Mouse (Mus musculus) lung, postnatal 0 days (tissue): ENCODE data around the gene Rho. TPM values are rescaled to one million over a fixed set of nuclear protein-coding genes. Genes with fewer than 3 reads are reported as not detected.

ENCODE experiments used
- ATAC-seq: fragments of 200-750 bp; cut with Nextera tagmentation; 2 replicates; pipeline ENCODE4 v1.8.0; 2017; ENCODE audit warnings: moderate library complexity
- DNase-seq: peaks from one replicate; pipeline ENCODE4 v3.0.0-alpha.2; 2016; ENCODE audit warnings: low spot score
- H3K27ac ChIP-seq: fragments of 300-500 bp; sonication (generic); 2 replicates; pipeline ENCODE4 v1.5.1; 2014; ENCODE audit warnings: antibody characterized with exemption, mild to moderate bottlenecking, low read length, mixed read lengths
- H3K27me3 ChIP-seq: fragments of 300-500 bp; sonication (generic); replicated peaks from 2 replicates; pipeline ENCODE4 v1.6.1; 2014; ENCODE audit warnings: low read length, mixed read lengths; ENCODE audit not compliant: insufficient read depth
- H3K36me3 ChIP-seq: fragments of 300-500 bp; sonication (generic); 2 replicates; pipeline ENCODE4 v1.6.1; 2014; ENCODE audit warnings: low read length, mixed read lengths; ENCODE audit not compliant: insufficient read depth
- H3K4me1 ChIP-seq: fragments of 300-500 bp; sonication (generic); 2 replicates; pipeline ENCODE4 v1.6.1; 2014; ENCODE audit warnings: antibody characterized with exemption, low read depth, low read length, mixed read lengths; ENCODE audit not compliant: insufficient read depth
- H3K4me2 ChIP-seq: fragments of 300-500 bp; sonication (generic); replicated peaks from 2 replicates; pipeline ENCODE4 v1.6.1; 2014; ENCODE audit warnings: low read depth, mild to moderate bottlenecking, low read length, moderate library complexity, mixed read lengths
- H3K4me3 ChIP-seq: fragments of 300-500 bp; sonication (generic); 2 replicates; pipeline ENCODE4 v1.5.1; 2014; ENCODE audit warnings: low read depth, low read length
- H3K9ac ChIP-seq: fragments of 300-500 bp; sonication (generic); replicated peaks from 2 replicates; pipeline ENCODE4 v1.6.1; 2014; ENCODE audit warnings: low read depth, mild to moderate bottlenecking
- H3K9me3 ChIP-seq: fragments of 300-500 bp; sonication (generic); 2 replicates; pipeline ENCODE4 v1.6.1; 2016; ENCODE audit warnings: low read length, mixed read lengths
- CTCF ChIP-seq: IDR thresholded peaks from 2 replicates; pipeline ENCODE4 v1.5.1; 2016; ENCODE audit warnings: antibody characterized with exemption, mild to moderate bottlenecking
- EP300 ChIP-seq: IDR thresholded peaks from 2 replicates; pipeline ENCODE4 v1.6.1; 2016; ENCODE audit warnings: antibody characterized with exemption, mild to moderate bottlenecking, control low read depth
- WGBS: fragments of 180-500 bp; shearing (Covaris S2); extraction: QIAGEN DNeasy Blood & Tissue Kit; methylation state at CpG from one replicate; pipeline ENCODE4 v1.1.7; 2014; 5-methylcytosine and 5-hydroxymethylcytosine counted together
- polyA plus RNA-seq: library from polyadenylated mRNA; unstranded; fragments of >200 nt; fragmentation: Nextera tagmentation; extraction: Ambion mirVana; gene quantifications from 2 replicates; pipeline ENCODE4 v1.2.1, GENCODE M21; 2015

Gene Rho
- polyA plus RNA-seq, 1 experiment from 2014 or later: 0.04 TPM

GRCm38 (mm10) chr6:115973139-115973875, 41.8 kb downstream of the Rho start:
- no peak overlapping the region for H3K4me2 ChIP-seq
- TF ChIP-seq CTCF: no peak
- TF ChIP-seq EP300: no peak
- no peak overlapping the region for H3K4me3 ChIP-seq
- H3K9me3 ChIP-seq: no peaks in the 10 kb centered on the region
- H3K27me3 ChIP-seq: no peaks in the 10 kb centered on the region
- ATAC-seq (no peak), DNase-seq (no peak)
- H3K4me1 ChIP-seq: peaks cover 8% of the 10 kb centered on the region; the same call in 1 of the 2 replicates
- H3K9ac ChIP-seq: no peak overlapping the region
- no peak overlapping the region for H3K27ac ChIP-seq
- peaks cover 38% of the 10 kb centered on the region for H3K36me3 ChIP-seq
- 77% methylated on average over 15 of the region's 15 CpGs for WGBS

GRCm38 (mm10) chr6:115973881-115974662, 42.5 kb downstream of the Rho start:
- no peak for TF ChIP-seq CTCF
- TF ChIP-seq EP300: no peak
- Histone ChIP-seq H3K9me3 (no peaks in the 10 kb centered on the region), H3K27ac (no peak overlapping the region), H3K4me1 (peaks cover 8% of the 10 kb centered on the region; the same call in 1 of the 2 replicates), H3K4me3 (no peak overlapping the region), H3K4me2 (no peak overlapping the region), H3K36me3 (peaks cover 33% of the 10 kb centered on the region), H3K9ac (no peak overlapping the region), H3K27me3 (no peaks in the 10 kb centered on the region)
- ATAC-seq (no peak), DNase-seq (no peak)
- 81% methylated on average over 16 of the region's 16 CpGs for WGBS

GRCm38 (mm10) chr6:115975606-115976005, 44.1 kb downstream of the Rho start:
- H3K27ac ChIP-seq: no peak overlapping the region
- no peaks in the 10 kb centered on the region for H3K9me3 ChIP-seq
- no peak overlapping the region for H3K9ac ChIP-seq
- TF ChIP-seq CTCF (no peak), EP300 (no peak)
- ATAC-seq (no peak), DNase-seq (no peak)
- no peak overlapping the region for H3K4me3 ChIP-seq
- peaks cover 34% of the 10 kb centered on the region for H3K36me3 ChIP-seq
- WGBS: 78% methylated on average over 8 of the region's 8 CpGs
- H3K4me1 ChIP-seq: peaks cover 8% of the 10 kb centered on the region; the same call in 1 of the 2 replicates
- H3K27me3 ChIP-seq: no peaks in the 10 kb centered on the region
- H3K4me2 ChIP-seq: no peak overlapping the region

DNA sequence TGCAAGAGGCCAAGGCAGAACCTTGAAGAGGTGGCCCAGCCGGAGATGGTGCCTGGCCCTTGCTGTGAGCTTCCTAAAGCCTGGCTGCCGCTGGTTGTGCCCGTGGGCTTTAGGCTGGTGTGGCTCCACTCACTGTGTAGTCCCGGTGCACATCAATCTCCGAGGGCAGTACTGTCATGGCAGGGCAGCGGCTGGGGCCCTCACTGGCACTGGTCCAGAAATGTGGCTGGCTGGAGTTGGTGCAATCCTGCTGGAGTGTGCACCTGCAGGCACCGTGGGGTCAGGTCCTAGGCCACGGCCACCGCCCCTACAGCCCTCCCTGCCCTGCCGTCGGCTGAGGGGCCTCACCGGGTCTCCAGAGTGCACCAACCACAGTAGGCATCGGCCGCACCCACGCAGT, 46.3 kb downstream of the Rho start:
- Histone ChIP-seq H3K36me3 (peaks cover 34% of the 10 kb centered on the region), H3K27ac (no peak overlapping the region), H3K4me1 (no peaks in the 10 kb centered on the region), H3K4me3 (no peak overlapping the region), H3K9me3 (no peaks in the 10 kb centered on the region), H3K9ac (no peak overlapping the region), H3K27me3 (no peaks in the 10 kb centered on the region), H3K4me2 (no peak overlapping the region)
- 69% methylated on average over 15 of the region's 15 CpGs for WGBS
- DNase-seq (no peak), ATAC-seq (no peak)
- TF ChIP-seq EP300 (no peak), CTCF (no peak)

- ATAC-seq (no peak), DNase-seq (no peak)
- TF ChIP-seq EP300: no peak
- peak; percentile 48 for TF ChIP-seq CTCF
- no peak overlapping the region for H3K27ac ChIP-seq
- no peaks in the 10 kb centered on the region for H3K9me3 ChIP-seq
- H3K36me3 ChIP-seq: peaks cover 32% of the 10 kb centered on the region
- no peak overlapping the region for H3K4me2 ChIP-seq
- 0 out of 2 replicates have a peak, but pooled peaks cover 3% of the 10 kb centered on the region for H3K4me1 ChIP-seq
- H3K4me3 ChIP-seq: no peak overlapping the region
- WGBS: 68% methylated on average over 8 of the region's 8 CpGs
- H3K27me3 ChIP-seq: no peaks in the 10 kb centered on the region
- H3K9ac ChIP-seq: no peak overlapping the region
These were observed 47.0 kb downstream of the Rho start for GRCm38 (mm10) chr6:115978596-115978995.

GRCm38 (mm10) chr6:115982889-115983288, 51.3 kb downstream of the Rho start:
- Histone ChIP-seq H3K27ac (peak overlapping the region; percentile 71), H3K9me3 (no peaks in the 10 kb centered on the region), H3K4me2 (0 out of 2 replicates have a peak overlapping the region, but pooled peaks have one; percentile 14), H3K36me3 (peaks cover 12% of the 10 kb centered on the region; the same call in 1 of the 2 replicates), H3K4me1 (peaks cover 22% of the 10 kb centered on the region; the same call in 1 of the 2 replicates), H3K27me3 (no peaks in the 10 kb centered on the region), H3K4me3 (no peak overlapping the region), H3K9ac (no peak overlapping the region)
- ATAC-seq: peak; percentile 29
- DNase-seq: no peak
- TF ChIP-seq EP300: no peak
- TF ChIP-seq CTCF: no peak
- WGBS: 56% methylated on average over 7 of the region's 7 CpGs
